ENCODE assay signal across 8 mouse cellular contexts in genomic region chr7:98120325-98120724, GRCm38 (mm10). TPM values are rescaled to one million over a fixed set of nuclear protein-coding genes. Genes with fewer than 3 reads are reported as not detected.
DNase-seq lines count a peak whose midpoint lies in the region; ATAC-seq lines count a peak whose summit lies in the region.

No protein-coding gene starts in this region.

- H3K9ac ChIP-seq in intestine, embryonic 15.5 days: 0 out of 2 replicates have a peak overlapping the region, but pooled peaks have one; percentile 6
- no peak overlapping the region for H3K9ac ChIP-seq in midbrain, embryonic 11.5 days (ENCODE audit: low read length)

- intact Hi-C loops in heart, postnatal 25 days (cut with DNase I): loop anchor here (1.0 kb wide), 2 partner anchors 17 to 49 kb away; no protein-coding TSS in a partner anchor
- intact Hi-C loops in gastrocnemius, postnatal 14 days (cut with DNase I; ENCODE audit: low total_unique reads): loop anchor here (10.0 kb wide), 1 partner anchor 224 kb away; no protein-coding TSS in a partner anchor
- intact Hi-C loops in left cerebral cortex, postnatal 4 days (cut with DNase I): loop anchor here (10.0 kb wide), 1 partner anchor 376 kb away; no protein-coding TSS in a partner anchor

- no peaks in the 10 kb centered on the region for H3K9me3 ChIP-seq in intestine, embryonic 15.5 days
- H3K9me3 ChIP-seq in midbrain, embryonic 11.5 days (ENCODE audit: control insufficient read depth, low read length): no peaks in the 10 kb centered on the region

- H3K27me3 ChIP-seq in intestine, embryonic 15.5 days (replicated peaks): no peaks in the 10 kb centered on the region
- no peaks in the 10 kb centered on the region for H3K27me3 ChIP-seq in midbrain, embryonic 11.5 days (ENCODE audit: control insufficient read depth, insufficient read depth, low read length)

- 11% methylated on average over 7 of the region's 7 CpGs for WGBS in intestine, embryonic 15.5 days
- WGBS in midbrain, embryonic 11.5 days: 12% methylated on average over 7 of the region's 7 CpGs

- H3K27ac ChIP-seq in intestine, embryonic 15.5 days: peak overlapping the region; percentile 24; the same call in 1 of the 2 replicates
- no peak overlapping the region for H3K27ac ChIP-seq in midbrain, embryonic 11.5 days (ENCODE audit: low read depth, low read length)

- H3K4me3 ChIP-seq in intestine, embryonic 15.5 days (replicated peaks): peak overlapping the region; percentile 15; the same call in 1 of the 2 replicates
- no peak overlapping the region for H3K4me3 ChIP-seq in midbrain, embryonic 11.5 days (ENCODE audit: low read depth, low read length)

- H3K4me2 ChIP-seq in intestine, embryonic 15.5 days (replicated peaks): peak overlapping the region; percentile 50
- peak overlapping the region; percentile 42 for H3K4me2 ChIP-seq in midbrain, embryonic 11.5 days

- ATAC-seq in intestine, embryonic 15.5 days: peak; percentile 73
- ATAC-seq in midbrain, embryonic 11.5 days (ENCODE audit: low FRiP score): peak; percentile 77

- no peaks in the 10 kb centered on the region for H3K36me3 ChIP-seq in intestine, embryonic 15.5 days
- no peaks in the 10 kb centered on the region for H3K36me3 ChIP-seq in midbrain, embryonic 11.5 days (ENCODE audit: control insufficient read depth, insufficient read depth, low read length)

- peaks cover 15% of the 10 kb centered on the region for H3K4me1 ChIP-seq in intestine, embryonic 15.5 days (replicated peaks)
- H3K4me1 ChIP-seq in midbrain, embryonic 11.5 days (ENCODE audit: control insufficient read depth, insufficient read depth, low read length): peaks cover 6% of the 10 kb centered on the region; the same call in 1 of the 2 replicates

- DNase-seq in heart, adult 11 months: peak; percentile 94
- no peak for DNase-seq in heart, postnatal 25 days (ENCODE audit: low spot score)
- peak; percentile 61 to 72 for DNase-seq in cerebellum, postnatal 4 days (ENCODE audit: low spot score in 2 of 2)
- peak; percentile 50 for DNase-seq in gastrocnemius, postnatal 14 days
- DNase-seq in left cerebral cortex, postnatal 4 days: peak; percentile 71
- DNase-seq in midbrain, embryonic 11.5 days (ENCODE audit: low spot score, missing footprints): peak; percentile 97
- peak; percentile 41 to 77 for DNase-seq in spleen, adult 18-20 months

RNA-seq across cellular contexts. Expression of gene Myo7a, which starts 1.0 kb away (rescaled TPM):
- total RNA-seq in heart, postnatal 25 days (2021): 1 to 10 TPM; 4.2 to 5.4 TPM
- total RNA-seq in gastrocnemius, postnatal 14 days (2021): 1 to 10 TPM; 4.6 to 5.4 TPM
- 21.5 and 25.7 TPM in 2 replicates for polyA plus RNA-seq in intestine, embryonic 15.5 days (2015; fragmentation: Nextera tagmentation; extraction: Ambion mirVana)
- total RNA-seq in left cerebral cortex, postnatal 4 days (2021): 10 to 100 TPM; 17.8 to 18.7 TPM
- 10.1 and 11.1 TPM in 2 replicates for polyA plus RNA-seq in midbrain, embryonic 11.5 days (2014; fragmentation: Nextera tagmentation; extraction: Ambion mirVana)

RNA-seq across cellular contexts. Expression of gene Omp, which starts 25.0 kb away (rescaled TPM):
- under 1 TPM in 1 of 2 experiments, not detected in 1; 0.11 TPM for total RNA-seq in heart, postnatal 25 days (2021)
- under 1 TPM in 1 of 2 experiments, not detected in 1; 0.13 TPM for total RNA-seq in gastrocnemius, postnatal 14 days (2021)
- 0.23 and 0.49 TPM in 2 replicates for polyA plus RNA-seq in intestine, embryonic 15.5 days (2015; fragmentation: Nextera tagmentation; extraction: Ambion mirVana)
- total RNA-seq in left cerebral cortex, postnatal 4 days (2021): 1 to 10 TPM; 1.4 to 2.1 TPM
- 0.18 and 0.23 TPM in 2 replicates for polyA plus RNA-seq in midbrain, embryonic 11.5 days (2014; fragmentation: Nextera tagmentation; extraction: Ambion mirVana)

RNA-seq across cellular contexts. Expression of gene Capn5, which starts 57.7 kb away (rescaled TPM):
- total RNA-seq in heart, postnatal 25 days (2021): 1 to 10 TPM; 1.9 to 2.0 TPM
- total RNA-seq in gastrocnemius, postnatal 14 days (2021): 1 to 10 TPM; 4.2 to 4.5 TPM
- 10.2 TPM in 2 replicates for polyA plus RNA-seq in intestine, embryonic 15.5 days (2015; fragmentation: Nextera tagmentation; extraction: Ambion mirVana)
- total RNA-seq in left cerebral cortex, postnatal 4 days (2021): 10 to 100 TPM; 51.0 to 52.2 TPM
- polyA plus RNA-seq in midbrain, embryonic 11.5 days (2014; fragmentation: Nextera tagmentation; extraction: Ambion mirVana): 3.5 and 3.7 TPM in 2 replicates

Comparison
In these comparisons a context has a peak if more than half of its experiments do, and no peak if none do; other contexts are left out.
1. RNA of gene Capn5, which starts 57.7 kb away (total RNA-seq): 51.0 to 52.2 TPM in left cerebral cortex, postnatal 4 days; 4.2 to 4.5 TPM in gastrocnemius, postnatal 14 days and 1.9 to 2.0 TPM in heart, postnatal 25 days; every median in the first group is over 4 times any median in the second.